Mouse (Mus musculus): ENCODE measurements around the gene Pde4c. TPM values are rescaled to one million over a fixed set of nuclear protein-coding genes. Genes with fewer than 3 reads are reported as not detected.
A peak's percentile ranks its signal among the peaks of the same experiment; 100 is the strongest.

Gene Pde4c
- polyA plus RNA-seq, 1 experiment from 2014 or later, result 0.21 TPM

DNA sequence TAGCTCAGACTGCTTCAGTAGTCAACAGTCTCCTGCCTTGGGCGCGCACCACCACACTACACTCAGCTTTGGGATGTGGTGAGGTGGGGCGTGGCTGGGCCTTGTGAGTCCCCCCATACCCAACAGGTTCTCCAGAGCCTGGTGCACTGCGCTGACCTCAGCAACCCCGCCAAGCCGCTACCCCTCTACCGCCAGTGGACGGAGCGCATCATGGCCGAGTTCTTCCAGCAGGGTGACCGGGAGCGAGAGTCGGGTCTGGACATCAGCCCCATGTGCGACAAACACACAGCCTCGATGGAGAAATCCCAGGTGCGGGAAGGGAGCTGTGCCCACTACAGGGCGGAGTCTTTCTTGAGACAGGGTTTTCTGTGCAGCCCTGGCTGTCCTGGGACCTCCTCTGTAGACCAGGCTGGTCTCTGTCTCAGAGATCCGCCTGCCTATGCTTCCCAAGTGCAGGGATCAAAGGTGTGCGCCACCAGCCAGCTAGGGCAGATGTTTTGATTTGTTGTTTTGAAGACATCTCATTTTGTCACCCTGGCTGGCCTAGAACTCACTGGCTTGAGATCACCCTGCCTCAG, 25.7 kb downstream of the Pde4c start:
- Histone ChIP-seq H3K27me3 (replicated peaks) (peaks cover 43% of the 10 kb centered on the region), H3K9ac (no peak overlapping the region)
- no peak for ATAC-seq

DNA sequence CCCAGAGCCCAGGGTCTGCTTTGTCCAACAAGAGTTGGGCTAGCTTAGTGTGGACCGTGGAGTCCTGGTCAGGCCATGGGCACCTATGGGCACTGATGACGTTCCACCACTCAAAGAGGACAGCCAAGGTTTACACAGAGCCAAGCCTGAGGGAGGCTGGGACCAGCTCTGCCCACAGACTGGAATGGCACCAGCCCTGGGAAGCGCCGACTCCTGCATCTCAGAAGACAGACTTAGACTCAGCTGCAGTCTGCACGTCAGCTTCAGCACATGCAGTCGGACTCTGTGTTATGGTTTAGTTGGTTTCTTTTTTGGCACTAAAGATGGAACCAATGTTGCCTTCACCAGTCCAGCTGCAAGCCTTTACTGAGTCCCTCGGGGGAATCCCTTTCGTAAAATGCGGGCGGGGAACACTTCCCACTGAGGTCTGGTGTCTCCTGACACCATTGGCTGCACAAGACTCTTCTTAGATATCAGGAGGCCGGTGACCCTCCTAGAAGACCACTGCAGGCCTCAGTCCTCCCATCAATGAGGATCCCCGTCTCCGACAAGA, 26.7 kb downstream of the Pde4c start:
- 85% methylated on average over 13 of the region's 13 CpGs for WGBS
- ATAC-seq, result no peak
- Histone ChIP-seq H3K4me1 (replicated peaks) (peaks cover 16% of the 10 kb centered on the region), H3K9ac (no peak overlapping the region), H3K36me3 (no peaks in the 10 kb centered on the region), H3K27me3 (replicated peaks) (peaks cover 34% of the 10 kb centered on the region), H3K4me2 (replicated peaks) (no peak overlapping the region), H3K9me3 (no peaks in the 10 kb centered on the region), H3K4me3 (replicated peaks) (no peak overlapping the region), H3K27ac (no peak overlapping the region)

More for the DNA sequence above, 25.7 kb downstream of the Pde4c start:
- Histone ChIP-seq H3K9me3 (no peaks in the 10 kb centered on the region), H3K36me3 (no peaks in the 10 kb centered on the region), H3K4me3 (replicated peaks) (no peak overlapping the region), H3K4me1 (replicated peaks) (peaks cover 16% of the 10 kb centered on the region), H3K4me2 (replicated peaks) (no peak overlapping the region), H3K27ac (no peak overlapping the region)
- 78% methylated on average over 19 of the region's 19 CpGs for WGBS

DNA sequence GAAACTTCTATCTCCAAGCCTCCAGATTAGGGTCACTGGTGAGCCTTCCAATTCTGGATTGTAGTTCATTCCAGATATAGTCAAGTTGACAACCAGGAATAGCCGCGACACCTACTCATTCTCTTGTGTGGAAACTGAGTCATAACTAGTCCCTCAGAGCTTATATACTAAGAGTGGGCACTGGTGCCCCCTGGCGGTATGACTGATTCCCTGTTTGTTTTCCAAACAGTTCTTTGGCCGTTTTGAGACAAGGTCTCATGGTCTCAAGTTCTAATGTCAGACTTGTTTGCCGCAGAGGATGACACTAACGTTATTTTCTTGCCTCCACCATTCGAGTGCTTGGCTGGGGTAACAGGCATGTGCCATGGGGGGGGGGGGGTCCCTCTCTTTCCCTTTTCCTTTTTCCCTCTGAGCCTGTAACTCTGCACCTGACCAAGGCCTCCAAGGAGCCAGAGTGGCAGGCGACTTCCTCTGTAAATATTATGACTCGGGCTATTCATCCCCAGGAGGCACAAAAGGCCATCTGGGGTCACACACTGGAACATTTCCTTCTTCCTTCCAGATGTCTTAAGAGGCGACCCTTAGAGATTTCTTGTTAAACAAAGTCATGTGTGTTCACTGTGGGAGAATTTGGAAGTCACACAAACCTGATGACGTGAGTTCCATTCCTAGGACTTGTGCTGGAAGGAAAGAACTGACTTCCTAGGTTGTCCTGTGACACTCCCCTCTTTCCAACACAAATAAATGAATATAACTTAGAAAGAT, 28.7 kb downstream of the Pde4c start:
- Histone ChIP-seq H3K27me3 (replicated peaks) (peaks cover 16% of the 10 kb centered on the region), H3K4me2 (replicated peaks) (no peak overlapping the region; the same call in 1 of the 2 replicates), H3K36me3 (peaks cover 1% of the 10 kb centered on the region), H3K4me1 (replicated peaks) (peaks cover 24% of the 10 kb centered on the region), H3K4me3 (replicated peaks) (no peak overlapping the region), H3K9ac (0 out of 2 replicates have a peak overlapping the region, but pooled peaks have one; percentile 32), H3K9me3 (no peaks in the 10 kb centered on the region), H3K27ac (peak overlapping the region; percentile 86)
- ATAC-seq, result no peak
- 20% methylated on average over 11 of the region's 11 CpGs for WGBS

DNA sequence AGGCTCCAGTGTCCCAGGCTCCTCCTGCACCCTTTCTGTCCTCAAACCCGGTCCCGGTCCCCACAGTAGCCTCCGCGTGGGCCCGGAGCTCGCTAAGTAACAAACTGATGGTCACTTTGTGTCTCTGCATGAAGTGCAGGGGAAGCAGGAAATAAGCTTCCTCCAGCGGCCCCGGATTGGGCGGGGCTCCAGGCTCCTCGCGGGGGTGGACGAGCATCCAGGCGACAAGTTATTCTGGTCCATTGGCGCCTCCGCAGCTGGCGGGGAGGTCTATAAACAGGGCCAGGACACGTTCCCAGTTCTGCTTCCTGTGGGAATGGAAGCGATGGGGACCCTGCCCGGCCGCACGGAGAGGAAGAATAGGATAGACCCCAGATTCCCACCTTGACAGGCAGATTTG, 29.6 kb downstream of the Pde4c start:
- Histone ChIP-seq H3K9me3 (no peaks in the 10 kb centered on the region), H3K27me3 (replicated peaks) (peaks cover 8% of the 10 kb centered on the region; the same call in 1 of the 2 replicates), H3K27ac (peak overlapping the region; percentile 86), H3K4me3 (replicated peaks) (0 out of 2 replicates have a peak overlapping the region, but pooled peaks have one; percentile 11), H3K9ac (peak overlapping the region; percentile 32), H3K4me1 (replicated peaks) (peaks cover 25% of the 10 kb centered on the region), H3K4me2 (replicated peaks) (peak overlapping the region; percentile 57), H3K36me3 (peaks cover 9% of the 10 kb centered on the region)
- WGBS, result 13% methylated on average over 21 of the region's 21 CpGs
- ATAC-seq, result no peak

DNA sequence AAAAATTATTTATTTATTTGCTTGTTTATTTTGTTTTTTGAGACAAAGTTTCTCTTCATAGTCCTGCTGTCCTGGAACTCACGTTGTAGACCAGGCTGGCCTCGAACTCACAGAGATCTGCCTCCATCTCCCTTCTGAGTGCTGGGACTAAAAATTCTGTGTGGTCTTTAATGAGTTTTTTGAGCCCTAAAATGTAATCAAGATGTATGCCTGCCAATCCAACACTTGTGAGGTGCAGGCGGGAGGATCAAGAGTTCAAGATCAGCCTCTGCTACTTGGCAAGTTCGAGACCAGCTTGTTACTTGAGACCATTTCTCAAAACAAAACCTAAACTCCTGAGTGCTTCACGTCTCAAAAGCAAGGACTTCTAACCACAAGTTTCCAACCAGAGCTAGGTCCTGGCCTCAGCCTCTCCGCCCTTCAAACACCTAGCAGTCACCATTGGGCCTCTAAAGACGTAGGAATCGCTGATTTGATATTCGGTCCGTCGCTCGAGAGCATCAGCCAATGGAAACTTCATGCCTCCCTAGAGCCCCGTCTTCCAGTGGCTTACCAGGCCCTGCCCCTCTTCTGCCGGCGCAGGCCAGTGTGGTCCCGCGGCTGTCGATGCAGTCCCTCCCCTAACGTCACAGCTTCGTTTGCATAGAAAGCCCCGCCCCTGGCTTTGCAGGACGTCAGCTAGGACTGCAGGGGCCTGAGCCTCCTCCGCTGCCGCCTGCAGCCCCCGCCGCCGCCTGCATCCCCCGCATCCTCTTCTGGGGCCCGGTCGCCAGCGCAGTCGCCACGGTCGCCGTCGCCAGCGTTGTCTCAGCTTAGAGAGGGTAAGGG, 30.7 kb downstream of the Pde4c start, which contains the start of gene Rab3a:
Gene Rab3a (plus strand): TSS at position 637 of the 828 bp plus-strand sequence.
- peaks cover 14% of the 10 kb centered on the region for H3K36me3 ChIP-seq
- peak; percentile 97 for ATAC-seq
- 8% methylated on average over 37 of the region's 37 CpGs for WGBS
- peak within 1 kb of the TSS; percentile 62 for H3K9ac ChIP-seq
- H3K4me1 ChIP-seq (replicated peaks), result peaks cover 36% of the 10 kb centered on the region
- peak within 1 kb of the TSS; percentile 86 for H3K27ac ChIP-seq
- H3K27me3 ChIP-seq (replicated peaks), result 0 out of 2 replicates have a peak, but pooled peaks cover under 1% of the 10 kb centered on the region
- H3K9me3 ChIP-seq, result no peaks in the 10 kb centered on the region
- H3K4me3 ChIP-seq (replicated peaks), result peak within 1 kb of the TSS; percentile 59
- peak within 1 kb of the TSS; percentile 85 for H3K4me2 ChIP-seq (replicated peaks)

DNA sequence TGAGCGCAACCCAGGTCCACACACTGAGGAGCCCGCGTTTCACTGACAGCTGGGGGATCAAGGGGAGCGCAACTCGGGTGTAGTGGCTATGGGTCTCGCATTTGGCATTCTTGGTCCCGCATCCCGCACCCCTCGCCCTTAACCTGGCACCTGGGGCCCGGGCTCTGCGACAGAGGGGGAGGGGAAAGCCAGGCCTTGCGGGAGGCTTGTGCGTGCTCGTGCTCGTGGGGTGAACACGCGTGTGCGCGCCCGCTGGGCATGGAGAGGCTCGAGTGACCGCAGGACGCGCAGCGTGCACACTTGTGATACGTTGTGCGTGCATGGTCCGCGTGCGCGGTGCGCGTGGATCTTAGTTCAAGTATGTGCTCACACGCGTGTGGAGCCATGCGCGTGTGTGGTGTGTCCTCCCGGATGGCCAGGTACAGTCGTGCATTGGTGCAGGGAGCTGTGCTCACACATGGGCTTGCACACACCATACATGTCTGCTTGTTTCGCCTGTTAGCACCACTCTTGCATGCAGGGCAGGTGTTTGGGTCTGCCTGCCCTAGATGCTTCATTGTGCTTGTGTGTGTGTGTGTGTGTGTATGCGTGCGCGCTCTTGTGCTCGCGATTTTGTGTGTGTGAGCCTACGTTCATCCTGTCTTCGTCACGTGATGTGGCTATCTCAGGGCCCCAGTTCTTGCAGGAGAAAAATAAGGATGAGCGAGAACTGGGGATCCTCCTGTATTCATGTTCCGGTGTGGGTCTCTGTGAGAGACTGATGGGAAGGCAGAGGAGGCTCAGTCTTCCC, 31.5 kb downstream of the Pde4c start:
- peak overlapping the region; percentile 62 for H3K9ac ChIP-seq
- no peak; the same call in 1 of the 2 replicates for ATAC-seq
- peaks cover 14% of the 10 kb centered on the region for H3K36me3 ChIP-seq
- H3K27ac ChIP-seq, result peak overlapping the region; percentile 36
- no peaks in the 10 kb centered on the region for H3K27me3 ChIP-seq (replicated peaks)
- peak overlapping the region; percentile 85 for H3K4me2 ChIP-seq (replicated peaks)
- 12% methylated on average over 50 of the region's 50 CpGs for WGBS
- H3K4me3 ChIP-seq (replicated peaks), result peak overlapping the region; percentile 59
- no peaks in the 10 kb centered on the region for H3K9me3 ChIP-seq
- H3K4me1 ChIP-seq (replicated peaks), result peaks cover 43% of the 10 kb centered on the region

DNA sequence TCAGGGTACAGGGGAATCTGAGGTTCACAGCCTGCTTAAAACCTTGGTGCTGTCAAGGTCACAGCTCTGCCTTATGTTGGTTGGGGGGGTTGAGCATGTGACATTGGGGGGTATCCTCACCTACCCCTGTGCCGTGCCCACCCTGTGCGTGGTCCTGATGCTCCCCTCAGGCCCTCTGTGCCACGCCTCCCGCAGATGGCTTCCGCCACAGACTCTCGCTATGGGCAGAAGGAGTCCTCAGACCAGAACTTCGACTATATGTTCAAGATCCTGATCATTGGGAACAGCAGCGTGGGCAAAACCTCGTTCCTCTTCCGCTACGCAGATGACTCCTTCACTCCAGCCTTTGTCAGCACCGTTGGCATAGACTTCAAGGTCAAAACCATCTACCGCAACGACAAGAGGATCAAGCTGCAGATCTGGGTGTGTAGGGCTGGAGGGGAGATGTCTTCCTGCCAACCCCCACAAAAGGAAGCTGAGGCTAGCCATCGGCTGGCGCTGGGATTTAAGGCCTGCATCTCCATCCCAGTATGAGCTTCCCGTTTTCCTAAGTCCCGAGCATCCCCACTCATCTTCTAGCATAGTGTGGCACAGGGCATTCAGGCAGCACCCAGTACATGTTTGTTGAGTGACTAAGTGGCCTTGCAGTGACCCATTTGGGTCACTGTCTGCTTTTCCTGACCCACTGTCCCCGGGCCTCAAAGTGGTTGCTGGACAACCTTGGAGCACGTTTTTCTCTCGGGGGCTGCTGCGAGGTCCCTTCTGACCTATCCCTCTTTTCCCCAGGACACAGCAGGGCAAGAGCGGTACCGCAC, 32.3 kb downstream of the Pde4c start:
- Histone ChIP-seq H3K36me3 (peaks cover 14% of the 10 kb centered on the region), H3K4me1 (replicated peaks) (peaks cover 49% of the 10 kb centered on the region), H3K9ac (peak overlapping the region; percentile 62; the same call in 1 of the 2 replicates), H3K9me3 (no peaks in the 10 kb centered on the region), H3K27ac (no peak overlapping the region), H3K4me2 (replicated peaks) (peak overlapping the region; percentile 85), H3K27me3 (replicated peaks) (no peaks in the 10 kb centered on the region), H3K4me3 (replicated peaks) (peak overlapping the region; percentile 59)
- ATAC-seq, result no peak
- WGBS, result 81% methylated on average over 24 of the region's 24 CpGs

DNA sequence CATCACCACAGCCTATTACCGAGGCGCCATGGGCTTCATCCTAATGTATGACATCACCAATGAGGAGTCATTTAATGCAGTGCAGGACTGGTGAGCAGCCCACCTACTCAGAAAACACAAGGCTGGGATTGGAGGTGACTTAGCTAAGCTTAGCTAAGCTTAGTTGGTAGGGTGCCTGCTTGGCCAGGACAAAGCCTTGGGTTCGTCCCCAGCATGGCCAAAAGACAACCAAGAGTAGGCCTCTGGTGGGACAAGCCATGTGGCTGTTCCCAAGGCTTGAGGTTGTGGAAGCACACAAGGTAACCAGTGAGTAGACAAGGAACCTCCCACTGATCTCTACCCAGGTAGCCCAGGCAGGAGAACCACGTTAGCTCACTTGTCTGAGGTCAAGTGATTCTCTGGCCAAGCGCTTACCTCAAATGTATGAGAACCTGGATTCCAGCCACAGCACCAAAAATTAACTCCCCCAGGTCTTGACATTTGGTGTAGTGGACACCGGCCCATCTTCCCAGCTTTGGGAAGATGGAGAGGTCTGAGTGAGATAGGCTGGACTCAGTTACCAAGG, 33.0 kb downstream of the Pde4c start:
- H3K9me3 ChIP-seq, result no peaks in the 10 kb centered on the region
- H3K36me3 ChIP-seq, result peaks cover 14% of the 10 kb centered on the region
- ATAC-seq, result no peak
- H3K9ac ChIP-seq, result no peak overlapping the region
- H3K4me3 ChIP-seq (replicated peaks), result no peak overlapping the region
- no peaks in the 10 kb centered on the region for H3K27me3 ChIP-seq (replicated peaks)
- H3K4me2 ChIP-seq (replicated peaks), result no peak overlapping the region
- 93% methylated on average over 6 of the region's 6 CpGs for WGBS
- H3K4me1 ChIP-seq (replicated peaks), result peaks cover 50% of the 10 kb centered on the region
- H3K27ac ChIP-seq, result no peak overlapping the region

DNA sequence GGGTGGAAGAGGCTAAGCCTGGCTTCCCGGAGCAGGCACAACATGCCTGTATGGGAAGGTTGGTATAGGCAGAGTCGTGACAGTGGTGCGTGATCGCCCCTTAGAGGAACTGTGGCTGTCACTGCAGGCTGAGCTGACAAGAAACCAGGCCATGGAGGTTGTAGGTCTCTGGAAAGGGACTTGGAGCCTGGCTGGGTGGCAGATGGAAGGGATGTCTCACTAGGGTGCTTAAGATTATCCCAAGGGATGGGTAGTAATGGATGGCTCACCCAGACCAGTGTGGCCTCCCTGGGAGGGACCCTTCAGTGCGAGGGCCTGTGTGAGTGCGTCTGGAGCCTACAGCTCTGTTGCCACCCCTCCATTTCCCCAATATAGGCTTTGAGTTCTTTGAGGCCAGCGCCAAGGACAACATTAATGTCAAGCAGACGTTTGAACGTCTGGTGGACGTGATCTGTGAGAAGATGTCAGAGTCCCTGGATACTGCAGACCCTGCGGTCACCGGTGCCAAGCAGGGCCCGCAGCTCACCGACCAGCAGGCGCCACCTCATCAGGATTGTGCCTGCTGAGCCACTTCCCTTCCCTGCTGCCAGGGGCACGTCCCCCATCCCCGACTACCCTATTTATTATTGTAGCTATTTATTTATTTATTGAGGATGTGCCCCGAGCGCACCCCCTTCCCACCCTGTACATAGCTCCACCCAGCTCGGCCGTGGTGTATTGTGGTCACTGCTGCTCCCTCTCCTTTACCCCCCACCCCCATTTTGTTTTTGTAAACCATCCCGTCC, 34.2 kb downstream of the Pde4c start:
- WGBS, result 76% methylated on average over 22 of the region's 22 CpGs
- H3K4me1 ChIP-seq (replicated peaks), result peaks cover 45% of the 10 kb centered on the region
- peaks cover 14% of the 10 kb centered on the region for H3K36me3 ChIP-seq
- H3K27me3 ChIP-seq (replicated peaks), result no peaks in the 10 kb centered on the region
- no peak overlapping the region for H3K4me3 ChIP-seq (replicated peaks)
- no peak for ATAC-seq
- no peak overlapping the region for H3K4me2 ChIP-seq (replicated peaks)
- H3K9me3 ChIP-seq, result no peaks in the 10 kb centered on the region
- no peak overlapping the region for H3K9ac ChIP-seq
- no peak overlapping the region for H3K27ac ChIP-seq

DNA sequence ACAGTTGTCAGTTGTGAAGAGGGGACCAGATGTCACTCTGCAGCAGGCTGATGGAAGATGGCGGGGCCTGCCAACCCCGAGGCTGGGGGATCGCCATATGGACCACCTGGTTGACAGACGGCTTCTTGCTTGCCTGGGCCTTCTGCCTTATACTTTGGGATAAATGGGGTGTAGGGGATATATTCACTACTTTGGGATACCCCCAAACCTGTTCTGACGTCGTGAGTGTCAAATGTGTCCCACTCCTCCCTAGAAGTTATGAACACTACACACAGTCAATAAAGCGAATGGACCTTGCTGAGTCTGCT, 34.7 kb downstream of the Pde4c start:
- no peak for ATAC-seq
- Histone ChIP-seq H3K9ac (no peak overlapping the region), H3K9me3 (no peaks in the 10 kb centered on the region), H3K4me3 (replicated peaks) (no peak overlapping the region), H3K36me3 (peaks cover 17% of the 10 kb centered on the region), H3K27me3 (replicated peaks) (no peaks in the 10 kb centered on the region), H3K4me2 (replicated peaks) (no peak overlapping the region), H3K4me1 (replicated peaks) (peaks cover 42% of the 10 kb centered on the region), H3K27ac (no peak overlapping the region)
- WGBS, result 87% methylated on average over 7 of the region's 7 CpGs

Measured in intestine, embryonic 15.5 days (tissue).